Mouse (Mus musculus): Measurements from ENCODE around the gene Bod1l. TPM values are rescaled to one million over a fixed set of nuclear protein-coding genes. Genes with fewer than 3 reads are reported as not detected.
A peak's percentile ranks its signal among the peaks of the same experiment; 100 is the strongest.

Gene Bod1l
- total RNA-seq, 4 experiments from 2014 or later: 14.0 to 16.1 (median 15.5) TPM

DNA sequence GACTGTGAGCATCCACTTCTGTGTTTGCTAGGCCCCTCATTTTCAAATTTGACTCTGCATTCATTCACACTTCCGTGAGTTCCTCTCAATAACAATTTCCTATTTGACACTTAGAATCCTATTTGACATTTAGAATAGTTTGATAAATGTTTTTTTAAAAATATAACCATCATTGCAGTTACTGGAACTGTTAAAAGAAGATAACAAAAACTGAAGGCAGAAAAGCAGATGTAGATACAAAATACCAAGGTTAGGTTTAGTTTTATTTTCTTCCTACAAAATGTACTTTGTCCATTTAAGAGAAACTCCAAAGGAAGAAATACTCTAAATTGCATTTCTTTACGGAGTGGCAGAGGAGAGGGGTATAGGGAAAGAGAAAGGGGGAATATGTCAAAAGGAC is 42.5 kb downstream of the Bod1l start:
- no peak for DNase-seq (ENCODE audit: low spot score in 2 of 2)

DNA sequence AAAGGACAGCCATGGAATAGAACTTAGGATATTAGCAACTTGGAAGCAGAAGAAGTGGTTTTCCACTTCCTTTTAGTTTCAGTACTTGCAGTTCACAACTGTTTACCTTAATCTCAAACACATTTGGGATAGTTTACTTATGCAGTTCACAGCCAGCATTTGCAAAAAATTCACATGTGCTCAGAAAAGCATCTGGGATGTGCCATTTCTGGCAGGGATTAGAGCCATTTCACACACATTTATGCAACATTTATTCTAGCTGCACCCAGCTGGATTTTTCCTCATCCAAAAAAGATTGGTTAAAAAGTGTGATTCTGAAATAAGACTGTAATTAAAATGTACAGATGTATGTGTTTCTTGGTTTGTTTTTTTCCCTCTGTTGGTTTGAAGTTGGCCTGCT is 49.7 kb downstream of the Bod1l start:
- DNase-seq (ENCODE audit: low spot score in 2 of 2): no peak

DNA sequence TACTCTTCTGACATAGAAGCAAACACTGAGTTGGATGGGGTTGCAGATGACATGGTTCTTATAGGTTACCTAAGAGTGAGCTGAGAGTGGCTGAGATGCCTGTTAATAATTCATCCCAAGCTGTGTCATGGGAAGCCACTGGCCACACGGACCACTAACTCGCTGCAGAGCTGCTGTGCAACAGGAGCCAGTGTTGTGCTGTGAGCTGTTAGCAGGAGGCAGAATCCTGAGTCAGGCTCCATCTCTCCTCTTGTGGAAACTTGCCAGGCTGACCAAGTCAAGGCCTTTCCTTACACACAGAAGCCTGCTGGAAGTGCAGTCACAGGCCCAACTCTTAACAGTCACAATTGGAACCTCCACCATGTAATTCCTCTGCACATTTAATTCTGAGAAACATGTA is 53.6 kb downstream of the Bod1l start:
- no peak for DNase-seq (ENCODE audit: low spot score in 2 of 2)

DNA sequence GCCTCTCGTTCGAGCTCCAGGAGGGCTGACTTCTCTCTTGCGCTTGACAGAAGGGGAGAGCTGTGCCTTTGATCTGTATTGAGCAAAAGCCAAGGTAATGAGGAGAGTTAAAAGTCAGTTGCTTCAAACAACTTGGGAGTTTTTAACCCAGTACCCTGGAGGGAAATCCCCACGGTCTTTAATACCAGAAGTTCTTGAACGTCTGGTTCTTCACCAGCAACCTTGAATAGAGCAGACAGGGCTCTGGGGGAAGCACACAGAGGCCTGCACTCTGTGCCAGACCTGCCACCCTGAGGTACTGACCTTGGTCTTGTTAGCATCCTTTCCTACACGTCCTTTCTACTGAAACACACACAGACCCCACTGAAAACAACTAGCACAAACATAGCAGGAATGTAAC is 55.2 kb downstream of the Bod1l start:
- DNase-seq (ENCODE audit: low spot score in 2 of 2): no peak

DNA sequence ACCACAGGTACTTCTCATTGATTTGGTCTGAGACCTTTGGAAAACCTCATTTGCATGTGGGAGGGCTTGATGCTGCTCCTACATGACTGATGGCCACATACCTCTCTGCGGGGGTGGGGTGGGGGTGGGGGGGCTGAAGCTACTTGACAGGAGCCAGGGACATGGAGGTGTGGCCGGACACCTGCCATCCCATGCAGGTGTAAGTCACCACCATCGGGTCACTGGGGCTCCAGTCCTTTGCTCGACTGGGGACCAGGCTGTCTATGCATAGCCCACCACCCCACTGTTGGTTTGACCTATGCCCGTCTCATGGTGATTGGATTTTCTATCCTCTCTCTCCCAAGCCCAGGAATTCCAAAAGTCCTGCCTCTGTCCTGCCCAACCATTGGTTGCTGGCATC is 62.2 kb downstream of the Bod1l start:
- no peak for DNase-seq (ENCODE audit: low spot score in 2 of 2)

DNA sequence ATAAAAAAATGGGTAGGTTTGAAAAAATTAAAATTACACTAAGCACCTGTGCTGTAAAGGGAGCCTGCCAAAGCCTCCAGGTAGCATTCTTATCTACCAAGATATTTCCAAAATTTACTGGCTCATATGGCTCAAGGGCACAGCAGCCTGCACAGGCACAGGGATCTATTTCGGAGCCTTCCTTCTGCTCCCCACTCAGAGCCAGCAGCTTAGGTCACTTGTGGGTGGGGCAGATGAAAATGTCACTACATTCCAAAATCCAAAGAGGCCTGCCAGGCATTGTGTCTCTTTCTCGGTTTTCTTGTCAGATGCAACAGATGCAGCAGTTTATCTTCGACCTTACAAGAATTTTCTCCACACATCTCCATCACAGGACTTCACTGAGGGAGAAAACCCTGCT is 64.1 kb downstream of the Bod1l start:
- no peak for DNase-seq (ENCODE audit: low spot score in 2 of 2)

DNA sequence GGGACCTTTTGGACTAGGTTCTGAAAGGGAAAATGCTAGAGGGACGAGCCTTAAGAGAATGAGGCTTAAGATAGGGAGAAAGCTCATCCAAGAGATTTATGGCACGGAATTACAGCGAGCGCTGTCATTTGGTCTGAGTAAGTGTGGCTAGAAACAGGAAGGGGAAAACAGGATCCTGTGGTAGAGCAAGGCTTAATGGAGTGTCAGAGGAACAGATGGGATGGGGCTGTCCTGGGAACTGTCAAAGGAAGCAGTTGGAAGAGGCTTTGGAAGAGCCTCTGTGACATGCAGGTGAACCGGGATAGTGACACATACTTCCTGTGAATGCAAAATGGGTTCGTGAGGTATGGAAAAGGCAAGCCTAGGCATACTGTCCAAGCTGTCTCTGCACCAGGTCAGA is 68.4 kb downstream of the Bod1l start:
- DNase-seq (ENCODE audit: low spot score in 2 of 2): no peak

DNA sequence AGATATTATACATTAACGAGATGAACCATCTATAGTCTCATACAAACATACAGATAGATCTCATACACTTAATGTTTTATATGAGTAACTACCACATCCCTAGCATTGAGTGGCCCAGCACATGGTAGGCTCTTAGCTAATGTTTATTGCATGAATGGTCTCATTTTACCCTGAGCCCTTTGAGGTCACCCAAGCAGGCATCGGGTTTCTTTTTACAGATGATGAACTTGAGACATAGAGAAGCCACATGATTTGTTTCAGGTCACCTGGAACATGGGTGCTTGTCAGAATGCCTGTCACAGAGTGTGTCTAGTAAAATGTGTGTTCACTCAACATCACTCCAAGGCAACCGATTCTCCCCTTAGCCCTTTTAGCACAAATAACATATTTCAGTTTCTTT is 68.8 kb downstream of the Bod1l start:
- DNase-seq (ENCODE audit: low spot score in 2 of 2): no peak

DNA sequence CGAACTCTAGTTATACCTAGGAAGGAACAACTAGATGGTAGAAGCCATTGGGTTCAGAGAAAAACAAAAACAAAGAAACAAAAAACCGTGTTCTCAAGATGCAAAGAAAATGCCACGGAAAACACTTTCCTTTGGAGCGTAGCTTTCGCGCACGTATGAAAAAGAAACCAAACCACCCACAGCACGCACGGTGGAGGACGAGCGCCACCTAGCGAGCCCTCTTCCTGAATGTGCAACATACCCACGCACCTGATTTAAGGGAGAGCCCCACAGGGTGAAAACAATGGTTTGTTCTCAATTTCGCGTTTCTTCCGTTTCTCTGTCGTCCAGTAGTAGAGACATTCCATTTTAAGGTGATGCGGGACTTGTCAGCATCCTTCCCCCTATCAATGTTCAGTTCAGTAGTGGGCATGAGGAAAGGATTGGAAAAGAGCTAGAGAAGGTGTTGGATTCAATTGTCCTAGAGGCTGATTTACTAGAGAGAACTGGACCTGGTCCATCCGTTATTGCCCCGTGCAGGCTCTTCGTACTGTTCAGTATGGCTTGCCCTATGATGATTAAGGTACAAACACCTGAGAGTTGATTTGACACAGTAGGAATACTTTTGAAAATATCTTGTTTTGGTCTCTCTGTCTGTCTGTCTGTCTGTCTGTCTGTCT is 75.6 kb downstream of the Bod1l start:
- peak; percentile 64 to 65 for DNase-seq (ENCODE audit: low spot score in 2 of 2)

DNA sequence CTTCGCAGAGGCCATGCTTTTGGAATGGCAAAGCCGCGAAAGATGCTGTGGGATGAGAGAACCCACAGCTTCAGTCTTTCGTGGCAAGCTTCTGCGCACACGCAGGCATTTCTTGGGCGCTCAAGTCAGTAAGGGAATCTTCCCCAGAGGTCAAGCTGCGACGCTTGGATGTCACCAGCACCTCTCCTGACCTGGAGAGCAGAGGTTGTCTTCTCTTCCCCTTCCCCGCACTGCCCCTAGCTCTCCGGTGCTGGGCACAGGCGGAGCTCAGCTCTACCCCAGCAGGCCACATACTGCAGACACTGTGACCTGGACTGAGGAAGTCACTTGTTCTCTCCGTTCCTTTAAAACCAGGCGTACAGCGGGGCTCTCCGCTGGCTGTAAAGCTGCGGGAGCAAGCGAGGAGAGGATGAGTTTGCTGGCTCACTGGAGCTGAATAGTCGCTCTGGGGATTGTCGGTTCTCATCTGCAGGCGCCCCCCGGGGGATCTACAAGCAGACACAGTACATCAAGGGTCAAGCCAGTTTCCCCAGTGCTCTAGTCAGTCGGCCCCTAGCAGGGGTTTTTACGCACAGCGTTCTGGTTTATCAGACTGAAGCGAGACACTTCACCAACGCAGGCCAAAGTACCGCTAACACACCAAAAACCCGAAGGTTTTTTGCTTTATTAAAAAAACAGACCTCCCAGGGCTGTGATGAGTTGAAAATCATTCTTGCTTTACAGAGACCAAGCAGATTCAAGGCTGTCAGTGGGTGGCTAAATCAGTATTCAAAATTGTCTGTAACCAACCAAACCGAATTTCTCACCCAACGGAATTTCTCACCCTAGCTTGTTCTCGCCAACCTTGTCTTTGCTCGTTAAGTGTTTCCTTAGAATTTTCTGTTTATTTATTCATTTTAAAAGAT is 76.6 kb downstream of the Bod1l start:
- no peak for DNase-seq (ENCODE audit: low spot score in 2 of 2)

DNA sequence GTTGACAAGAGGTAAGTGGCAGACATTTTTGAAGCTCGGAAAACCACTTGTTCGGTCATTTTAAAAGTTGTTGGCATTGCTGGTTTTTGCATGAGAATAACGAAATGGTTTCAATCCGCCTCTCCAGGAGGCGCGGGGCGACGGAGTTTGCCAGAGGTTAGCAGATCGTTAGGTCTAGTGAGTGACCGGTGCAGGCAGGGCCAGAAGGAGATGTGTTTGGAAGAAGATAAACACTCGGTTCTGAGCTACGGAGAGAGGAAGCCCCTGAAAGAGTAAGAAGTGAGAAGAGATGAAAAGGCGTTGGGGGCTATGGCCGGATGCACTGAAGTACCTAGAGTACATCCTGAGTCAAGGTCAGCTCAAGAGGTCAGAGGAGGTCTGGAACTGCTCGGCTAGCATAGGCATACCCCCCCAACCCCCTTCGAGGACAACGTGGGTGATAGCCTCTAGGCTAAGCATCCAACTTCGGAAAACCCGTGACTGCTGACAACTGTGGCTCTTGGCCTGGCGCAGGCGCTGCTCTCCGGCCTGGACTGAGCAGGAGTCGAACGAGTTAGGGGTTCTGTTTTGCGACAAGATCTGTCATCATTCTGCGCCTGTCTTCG is 77.6 kb downstream of the Bod1l start:
- no peak for DNase-seq (ENCODE audit: low spot score in 2 of 2)

DNA sequence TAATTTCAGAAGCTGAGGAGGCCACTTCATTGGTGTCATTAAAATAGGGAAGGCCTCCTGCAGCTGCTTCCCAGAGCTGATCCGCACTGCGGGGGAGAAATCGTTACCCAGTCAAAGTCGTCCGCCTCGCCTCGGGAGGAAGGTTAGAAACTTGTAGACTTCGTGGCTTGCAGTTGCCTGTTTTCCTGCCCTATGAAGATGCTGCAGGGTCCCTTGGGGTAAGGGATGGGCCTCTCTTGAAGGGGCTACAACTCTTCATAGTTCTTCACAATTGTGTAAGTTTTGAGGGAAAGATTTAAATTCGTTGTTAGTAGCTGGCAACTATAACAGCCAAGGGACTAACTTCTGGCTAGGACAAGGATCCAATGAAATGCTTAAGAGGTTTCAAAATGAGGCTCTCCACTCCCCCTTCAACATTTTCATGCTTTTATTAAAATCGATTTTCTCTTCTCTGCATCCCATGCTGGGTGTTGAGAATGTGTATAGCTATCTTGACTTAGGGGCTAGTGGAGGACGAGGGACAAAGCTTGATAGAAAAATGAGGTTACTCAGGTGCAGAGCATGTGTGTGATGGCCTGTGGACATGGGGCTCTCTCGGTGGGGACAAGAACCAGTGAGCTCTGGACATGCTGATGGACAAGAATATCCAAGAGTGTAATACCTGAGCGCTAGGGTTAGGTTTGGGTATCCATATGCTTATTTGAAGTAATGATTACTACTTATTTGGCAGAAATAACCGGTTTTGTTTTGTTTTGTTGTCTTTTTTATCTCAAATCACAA is 78.3 kb downstream of the Bod1l start:
- no peak for DNase-seq (ENCODE audit: low spot score in 2 of 2)

DNA sequence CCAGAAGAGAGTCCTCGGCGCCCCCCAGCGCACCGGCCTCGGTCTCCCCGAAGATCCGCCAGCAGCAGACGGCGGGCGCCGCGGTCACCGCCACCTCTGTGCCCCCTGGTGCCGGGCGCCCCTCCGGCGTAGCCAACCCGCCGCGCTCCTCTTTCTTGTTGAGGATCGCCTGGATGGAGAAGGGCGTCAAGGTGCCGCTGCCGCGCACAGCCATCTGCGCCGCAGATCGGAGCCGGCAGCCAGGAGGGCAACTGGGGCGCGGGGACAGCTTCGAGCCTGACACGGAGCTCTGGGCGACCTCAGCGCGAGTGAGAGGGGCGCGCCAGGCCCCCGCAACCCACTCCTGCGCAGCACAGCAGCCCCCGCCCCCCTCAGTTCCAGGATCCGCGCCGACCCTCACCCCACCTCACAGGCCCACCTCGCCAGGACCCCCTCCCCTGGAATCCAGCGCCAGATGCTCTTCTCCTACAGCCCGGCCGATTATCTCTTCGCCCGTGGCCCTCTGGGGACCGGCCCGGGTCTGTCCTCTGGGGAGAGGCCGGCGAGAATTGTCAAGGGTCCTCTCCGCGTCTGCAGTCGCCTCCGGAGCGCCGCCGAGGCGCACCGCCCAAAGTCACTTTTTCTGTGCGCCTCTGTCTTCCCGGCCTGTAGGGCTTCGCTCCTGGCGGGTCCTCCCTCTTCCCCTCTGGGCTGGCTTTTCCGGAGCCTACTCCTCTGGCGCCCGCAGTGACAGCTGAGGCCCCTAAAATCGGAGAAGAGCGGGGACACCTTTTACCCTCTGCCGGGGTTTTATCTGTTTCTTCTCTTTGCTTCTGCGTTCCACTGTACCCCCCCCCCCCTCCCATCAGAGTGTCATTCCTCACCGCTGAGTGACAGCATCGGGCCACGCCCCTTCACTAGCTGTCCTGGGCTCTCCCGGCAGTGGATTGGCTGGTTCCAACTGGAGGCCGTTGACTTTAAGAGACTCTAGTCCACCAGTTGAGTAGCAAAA is 80.1 kb downstream of the Bod1l start, which contains the start of gene Nkx3-2:
Gene Nkx3-2 (minus strand): TSS at position 771 of the 991 bp plus-strand sequence.
- no peak for DNase-seq (ENCODE audit: low spot score in 2 of 2)

DNA sequence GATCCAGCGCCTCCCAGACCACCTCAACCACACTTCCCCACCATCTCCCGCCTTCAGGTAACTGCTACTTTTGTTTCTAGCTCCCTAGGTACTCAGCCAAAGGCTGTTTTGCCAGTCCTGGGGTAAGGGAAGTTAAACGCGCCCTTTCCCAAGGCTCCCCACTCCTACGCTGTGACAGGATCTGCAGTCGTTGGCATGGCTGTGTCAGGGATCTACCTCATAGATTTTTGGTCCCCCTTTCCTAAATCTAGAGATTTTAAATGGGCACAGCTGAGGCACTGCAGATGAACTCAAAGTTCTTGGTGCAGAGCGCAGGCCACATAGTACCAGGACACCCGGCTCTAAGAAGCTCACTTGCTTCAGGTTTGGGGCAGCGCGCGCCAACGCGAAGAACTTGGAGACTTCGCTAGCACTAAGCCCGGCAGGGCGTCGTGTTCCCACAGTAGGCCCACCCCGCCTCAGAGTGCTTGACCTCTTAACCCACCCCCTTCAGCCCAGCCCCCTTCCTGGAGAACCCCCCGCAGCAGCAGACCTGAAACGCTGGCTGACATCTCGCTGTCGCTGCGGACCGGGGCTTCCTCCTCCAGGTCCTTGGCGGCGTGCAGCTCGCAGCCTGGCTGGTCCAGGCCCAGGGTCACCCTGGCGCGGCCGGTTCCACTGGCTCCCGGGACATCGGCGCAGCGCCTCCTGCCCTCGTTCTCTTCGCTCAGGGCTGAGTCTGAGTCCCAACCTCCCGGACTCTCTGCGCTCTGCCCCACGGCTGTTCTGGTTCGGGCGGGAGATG is 81.0 kb downstream of the Bod1l start:
- no peak for DNase-seq (ENCODE audit: low spot score in 2 of 2)

DNA sequence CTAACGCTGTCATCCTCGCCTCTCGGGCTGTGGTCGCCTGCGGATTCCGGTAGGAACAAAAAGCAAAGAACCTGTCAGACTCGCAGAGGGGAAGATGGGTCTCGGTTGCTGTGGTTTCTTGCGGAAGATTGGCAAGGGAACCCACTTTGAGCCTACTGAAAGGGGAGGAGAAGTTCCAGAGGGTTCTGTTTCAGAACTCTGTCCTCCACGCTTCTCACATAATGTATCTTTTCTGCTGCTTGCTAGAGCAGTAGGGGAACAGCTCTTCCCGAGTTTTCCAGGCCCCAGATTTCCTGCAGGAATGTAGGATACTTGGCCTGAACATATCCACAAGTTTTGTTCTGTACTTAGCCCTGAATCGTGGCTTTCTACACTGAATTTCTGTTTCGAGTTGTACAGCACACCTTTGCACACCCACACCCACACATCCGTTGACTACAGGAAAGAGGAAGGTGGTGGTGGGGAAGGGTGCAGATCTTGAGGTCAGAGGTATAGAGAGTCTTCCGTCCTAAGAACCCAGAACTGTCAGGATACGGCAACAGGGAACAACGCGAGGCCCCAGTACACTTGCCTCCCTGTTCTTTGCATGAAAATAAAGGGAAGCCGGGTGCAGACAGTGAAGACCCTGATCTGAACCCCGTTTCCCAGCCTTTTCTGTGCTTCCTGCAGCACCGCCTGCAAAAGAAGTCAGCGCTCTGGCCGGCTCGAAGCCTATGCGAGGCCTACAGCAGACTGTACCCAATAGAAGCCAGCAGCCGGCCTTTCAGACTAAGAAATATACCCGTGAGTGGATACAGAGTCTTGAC is 81.8 kb downstream of the Bod1l start:
- no peak for DNase-seq (ENCODE audit: low spot score in 2 of 2)

DNA sequence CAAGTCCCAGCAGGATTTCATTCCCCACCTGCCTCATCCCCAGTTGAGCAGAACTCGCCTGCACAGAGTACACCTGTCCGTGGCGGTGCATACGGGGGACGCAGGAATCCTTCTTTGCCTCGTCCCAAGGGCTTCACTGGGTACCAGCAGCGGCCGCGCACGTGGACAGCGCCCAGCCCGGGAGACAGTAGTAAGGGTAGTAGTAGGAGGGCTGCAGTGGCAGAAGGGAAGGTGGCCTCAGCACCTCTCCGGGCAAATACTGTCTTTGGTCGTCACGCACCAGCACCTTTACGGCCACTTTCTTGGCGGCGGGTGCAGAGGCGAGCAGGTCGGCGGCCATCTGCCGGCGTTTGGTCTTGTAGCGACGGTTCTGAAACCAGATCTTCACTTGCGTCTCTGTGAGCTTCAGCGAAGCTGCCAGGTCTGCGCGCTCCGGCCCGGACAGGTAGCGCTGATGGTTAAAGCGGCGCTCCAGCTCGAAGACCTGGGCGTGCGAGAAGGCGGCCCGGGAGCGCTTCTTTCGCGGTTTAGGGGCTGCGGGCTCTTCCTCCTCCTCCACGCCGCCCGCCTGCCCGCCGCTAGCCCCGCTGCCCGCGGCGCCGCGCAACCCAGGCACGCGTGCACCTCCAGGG is 82.5 kb downstream of the Bod1l start:
- DNase-seq (ENCODE audit: low spot score in 2 of 2): no peak

DNA sequence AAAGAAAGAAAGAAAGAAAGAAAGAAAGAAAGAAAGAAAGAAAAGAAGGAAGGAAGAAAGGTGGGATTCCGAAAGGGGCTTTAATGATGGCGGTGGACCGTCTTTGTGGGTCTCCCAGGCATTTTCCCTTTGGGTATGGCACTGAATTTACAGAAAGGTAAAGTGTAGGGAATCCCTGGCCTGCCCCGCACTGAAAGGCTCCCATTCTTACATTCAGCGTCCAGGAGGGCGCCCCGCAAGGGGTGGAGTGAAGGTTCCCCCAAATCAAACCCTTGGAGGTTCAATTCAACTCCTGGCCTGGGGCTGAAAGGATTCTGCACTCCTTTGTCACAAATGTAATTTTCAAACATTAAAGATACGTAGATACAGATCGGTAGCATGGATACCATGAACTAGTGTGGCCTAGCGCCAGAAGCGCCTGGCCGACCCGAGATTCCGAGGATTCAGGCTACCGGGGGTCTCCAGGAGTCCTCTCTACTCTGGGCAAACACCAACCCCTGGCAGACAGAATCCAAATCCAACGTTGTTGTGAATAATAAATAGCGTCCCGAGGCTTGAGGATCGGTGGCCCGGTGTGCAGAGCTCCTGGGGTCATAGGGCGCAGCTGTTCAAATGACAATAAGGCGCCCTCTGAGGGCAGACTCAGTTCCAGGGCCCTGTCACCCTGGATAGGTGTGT is 83.1 kb downstream of the Bod1l start:
- DNase-seq (ENCODE audit: low spot score in 2 of 2): no peak

DNA sequence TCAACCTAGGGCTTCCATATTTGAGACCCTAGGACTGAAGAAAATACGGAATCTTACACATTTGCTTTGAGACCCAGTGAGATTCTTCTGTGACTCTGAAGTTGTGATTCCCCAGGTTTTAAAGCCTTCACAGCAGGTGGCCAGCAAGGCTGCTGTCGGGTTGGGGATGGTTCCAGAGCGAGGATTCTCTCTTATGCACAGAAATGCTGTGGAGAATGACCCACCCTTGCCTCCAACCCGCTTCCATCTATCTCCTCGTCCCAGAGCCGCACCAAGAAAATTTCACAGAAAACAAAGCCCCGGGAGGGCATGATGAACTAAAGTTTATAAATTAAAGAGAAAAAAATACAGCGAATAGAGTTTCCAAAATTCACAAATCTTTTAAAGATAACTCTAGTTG is 84.0 kb downstream of the Bod1l start:
- DNase-seq (ENCODE audit: low spot score in 2 of 2): no peak

Measured in gastrocnemius, adult 8-10 months (tissue).